Mouse (Mus musculus) spleen, adult 2 months (tissue): ENCODE data around the gene Trmt1.

Source experiments
- CTCF ChIP-seq: fragments of 200-500 bp; IDR thresholded peaks from 2 replicates; pipeline ENCODE4 v1.5.1; 2011; ENCODE audit warnings: mild to moderate bottlenecking, inconsistent platforms; ENCODE audit not compliant: insufficient read depth, insufficient read length, insufficient replicate concordance; ENCODE audit errors: extremely low read depth
- POLR2A ChIP-seq: fragments of 200-500 bp; IDR thresholded peaks from 2 replicates; pipeline ENCODE4 v1.6.1; 2011; ENCODE audit warnings: low read depth, low read length, inconsistent platforms

DNA sequence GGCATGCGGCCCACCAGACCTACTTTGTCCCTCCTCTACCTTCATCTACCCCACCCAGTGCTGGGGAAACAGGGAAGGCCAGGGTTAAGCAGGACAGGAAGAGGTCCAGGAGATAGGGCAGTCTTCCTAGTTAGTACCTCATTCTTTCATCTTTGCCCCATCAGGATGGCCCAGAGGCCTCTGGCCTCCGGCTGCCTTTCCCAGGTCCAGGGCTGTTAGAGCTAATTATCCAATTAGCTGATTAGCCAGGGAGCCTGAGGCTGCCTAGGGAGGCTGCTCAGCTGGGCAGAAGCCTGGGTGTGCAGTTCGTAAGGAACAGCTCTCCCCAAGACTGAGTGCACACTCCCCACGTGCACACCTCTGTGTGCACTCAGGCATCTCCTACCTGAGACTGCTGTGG, 27.3 kb downstream of the Trmt1 start:
- TF ChIP-seq POLR2A (no peak), CTCF (no peak)
